Comparison of ENCODE assay signal across 24 mouse cellular contexts in the genomic region with DNA sequence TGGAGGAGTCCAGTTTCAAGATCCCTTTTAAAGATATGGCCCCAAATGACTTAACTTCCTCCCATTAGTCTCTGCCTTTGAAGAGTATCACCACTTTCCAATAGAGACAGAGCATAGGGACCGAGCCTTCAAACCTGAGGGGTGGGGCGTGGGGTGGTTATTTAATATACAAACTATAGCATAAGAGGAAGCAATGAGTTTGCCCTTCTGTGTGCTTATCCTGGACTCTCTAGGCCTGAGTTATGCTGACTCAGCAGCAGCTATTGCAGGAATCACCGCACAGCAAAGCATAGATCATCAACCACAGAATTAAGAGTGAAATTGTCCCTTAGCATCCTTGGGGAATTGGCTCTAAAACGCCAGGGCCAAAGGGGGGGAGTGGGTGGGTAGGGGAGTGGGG.
"Had no signal": no experiment of that assay in that cellular context is flagged by ENCODE, and none has a peak within 500 bp of the region (broad histone marks: within the 10 kb centered on the region; RNA-seq: fewer than 3 reads in every experiment).

No protein-coding gene starts in this region.

- H3K27ac ChIP-seq: kidney, postnatal 0 days; layer of hippocampus, adult 2 months; limb, embryonic 10.5 days; limb, embryonic 13.5 days; liver, embryonic 12.5 days; liver, embryonic 15.5 days; lung, embryonic 15.5 days; midbrain, embryonic 12.5 days; midbrain, embryonic 15.5 days; neural tube, embryonic 13.5 days; stomach, embryonic 15.5 days had no signal

- H3K36me3 ChIP-seq: limb, embryonic 10.5 days; limb, embryonic 13.5 days; liver, embryonic 12.5 days; liver, embryonic 15.5 days; lung, embryonic 15.5 days; midbrain, embryonic 12.5 days; midbrain, embryonic 15.5 days; neural tube, embryonic 13.5 days; stomach, embryonic 15.5 days had no signal

- ATAC-seq: liver, embryonic 12.5 days; midbrain, embryonic 15.5 days had no signal

- DNase-seq: kidney, adult 2 months; kidney, postnatal 25 days; layer of hippocampus, adult 9-11 months; layer of hippocampus, postnatal 36 days; liver; lung, adult 18-20 months; lung, postnatal 10 days; lung, postnatal 36 days; retina, postnatal 1 day; right cerebral cortex, postnatal 25 days; spleen, adult 18-20 months; thymus, postnatal 25 days had no signal

- H3K4me1 ChIP-seq: limb, embryonic 13.5 days; liver, embryonic 12.5 days; liver, embryonic 15.5 days; lung, embryonic 15.5 days; midbrain, embryonic 12.5 days; midbrain, embryonic 15.5 days; neural tube, embryonic 13.5 days; stomach, embryonic 15.5 days had no signal

- H3K9ac ChIP-seq: limb, embryonic 13.5 days; liver, embryonic 12.5 days; liver, embryonic 15.5 days; lung, embryonic 15.5 days; midbrain, embryonic 12.5 days; midbrain, embryonic 15.5 days; neural tube, embryonic 13.5 days; stomach, embryonic 15.5 days had no signal

- H3K9me3 ChIP-seq: limb, embryonic 10.5 days; limb, embryonic 13.5 days; liver, embryonic 12.5 days; liver, embryonic 15.5 days; lung, embryonic 15.5 days; midbrain, embryonic 12.5 days; midbrain, embryonic 15.5 days; neural tube, embryonic 13.5 days; stomach, embryonic 15.5 days had no signal

- H3K4me3 ChIP-seq: layer of hippocampus, adult 2 months; limb, embryonic 10.5 days; limb, embryonic 13.5 days; liver, embryonic 12.5 days; liver, embryonic 15.5 days; lung, embryonic 15.5 days; midbrain, embryonic 12.5 days; midbrain, embryonic 15.5 days; myocyte; neural tube, embryonic 13.5 days; stomach, embryonic 15.5 days had no signal
